Mouse (Mus musculus) bone marrow macrophage, adult 2 months (primary cell): ENCODE data around the gene 0610012G03Rik.

ENCODE experiments used
- CTCF ChIP-seq: IDR thresholded peaks from 2 replicates; pipeline ENCODE4 v1.5.1; 2012; ENCODE audit warnings: low read depth, mild to moderate bottlenecking, low read length, moderate library complexity
- POLR2A ChIP-seq: IDR thresholded peaks from 2 replicates; pipeline ENCODE4 v1.6.1; 2012; ENCODE audit warnings: mild to moderate bottlenecking, low read depth, low read length, borderline replicate concordance

DNA sequence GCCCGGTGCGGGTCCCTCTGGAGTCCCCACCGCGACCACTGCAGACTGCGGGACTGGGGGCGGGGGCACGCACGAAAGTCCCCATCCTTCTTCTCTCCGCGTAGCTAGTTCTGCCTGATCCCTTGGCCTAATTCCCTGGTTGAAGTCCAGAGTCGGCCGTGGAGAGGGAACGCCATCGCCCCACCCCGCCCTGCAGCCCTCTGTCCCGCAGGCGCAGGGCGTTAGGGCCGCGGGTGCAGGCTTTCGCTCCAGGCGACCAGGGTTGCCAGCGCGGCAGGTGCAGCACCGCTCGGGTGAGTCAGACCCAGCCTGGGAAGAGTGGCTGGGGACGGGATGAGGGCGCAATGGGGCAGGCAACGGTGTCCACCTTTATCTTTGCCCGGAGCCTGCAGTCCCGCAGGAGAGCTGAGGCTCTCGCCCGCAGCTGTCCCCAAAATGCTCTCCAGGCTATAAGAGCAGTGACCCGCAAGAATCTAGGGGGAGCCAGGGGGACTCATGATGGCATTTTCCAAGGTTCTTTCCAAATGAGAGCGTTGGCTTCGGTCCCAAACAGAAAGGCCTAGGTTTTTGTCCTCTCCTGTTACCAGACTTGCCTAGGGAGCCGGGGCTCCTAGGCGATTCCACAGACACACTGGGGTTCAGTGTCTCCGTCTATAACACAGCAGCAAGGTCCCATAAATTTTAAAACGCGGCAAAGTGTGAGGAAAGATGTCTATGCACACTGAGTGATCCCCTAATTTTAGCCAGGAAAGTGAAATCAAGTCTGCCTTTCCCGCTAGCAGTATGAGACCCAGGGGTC lies 14.3 kb downstream of the 0610012G03Rik start, which contains the start of gene Pigz:
- TF ChIP-seq POLR2A (no peak), CTCF (no peak)
